Mouse (Mus musculus) thymus, postnatal 36 days (tissue): ENCODE data around the gene Ddx28.
A peak's percentile ranks its signal among the peaks of the same experiment; 100 is the strongest.

ENCODE experiments used
- DNase-seq, 2 experiments: peaks; one replicate each; pipeline ENCODE4 v3.0.0; 2022; ENCODE audit warnings: mixed read lengths in 2 of 2

The Ddx28 gene

GRCm38 (mm10) chr8:105965266-105965904 is 46.3 kb downstream of the Ddx28 start:
- peak; percentile 61 to 70 for DNase-seq

GRCm38 (mm10) chr8:105964506-105965265 is 47.0 kb downstream of the Ddx28 start:
- no peak for DNase-seq

- DNase-seq, result no peak
Observed at GRCm38 (mm10) chr8:105961536-105961935, 50.1 kb downstream of the Ddx28 start.

- no peak for DNase-seq
Observed at GRCm38 (mm10) chr8:105961101-105961500, 50.6 kb downstream of the Ddx28 start.
